Mouse (Mus musculus) layer of hippocampus, adult 9-11 months (tissue): Measurements from ENCODE around the gene Cnot3.
"Not testable (repeated sequence)": the region's sequence is repeated elsewhere in the genome, so short reads cannot be mapped to it uniquely, and the experiment has no call there.

ENCODE experiments used
- DNase-seq: peaks from one replicate; pipeline ENCODE4 v3.0.0; 2022

The Cnot3 gene

GRCm38 (mm10) chr7:3644672-3645487 lies at the start of gene Cnot3:
Gene Cnot3, plus strand, starts transcription at chr7:3645268.
- DNase-seq = peak; percentile 100

GRCm38 (mm10) chr7:3597755-3598154 lies 47.3 kb upstream of the Cnot3 start:
- not testable (repeated sequence) for DNase-seq

- DNase-seq = peak; percentile 65
These were observed 43.9 kb upstream of the Cnot3 start for GRCm38 (mm10) chr7:3601119-3601518.

GRCm38 (mm10) chr7:3606798-3607197 lies 38.3 kb upstream of the Cnot3 start:
- no peak for DNase-seq

- DNase-seq = no peak
These were observed 37.7 kb upstream of the Cnot3 start for GRCm38 (mm10) chr7:3607391-3607790.

GRCm38 (mm10) chr7:3608668-3609067 lies 36.4 kb upstream of the Cnot3 start:
- DNase-seq = no peak

- DNase-seq = no peak
These were observed 36.0 kb upstream of the Cnot3 start for GRCm38 (mm10) chr7:3609082-3609481.

GRCm38 (mm10) chr7:3610437-3610836 lies 34.6 kb upstream of the Cnot3 start:
- DNase-seq = no peak

DNA sequence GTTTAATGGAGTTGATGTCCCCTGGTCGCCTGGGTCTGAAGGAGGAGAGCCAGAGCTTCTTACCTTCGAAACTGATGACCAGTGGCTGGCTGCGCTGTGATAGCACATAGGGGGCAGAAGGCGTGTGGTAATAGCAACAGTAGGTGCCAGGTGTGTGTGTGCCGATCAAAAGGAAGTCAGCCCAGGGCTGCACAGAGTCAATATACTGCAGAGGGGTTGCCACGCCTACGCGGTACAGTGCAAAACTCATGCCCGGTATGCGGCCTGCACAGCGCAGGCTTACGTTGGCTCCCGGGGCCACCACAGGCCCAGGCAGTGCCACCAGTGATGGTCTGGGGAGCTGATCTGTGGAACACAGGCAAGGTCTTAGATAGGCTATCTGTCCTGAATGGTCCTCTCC lies 34.1 kb upstream of the Cnot3 start:
- DNase-seq = no peak

GRCm38 (mm10) chr7:3614021-3614420 lies 31.0 kb upstream of the Cnot3 start:
- DNase-seq = no peak

- no peak for DNase-seq
These were observed 29.0 kb upstream of the Cnot3 start, which contains the start of gene Oscar for GRCm38 (mm10) chr7:3616057-3616388. Gene Oscar, minus strand, starts transcription at chr7:3616157.

DNA sequence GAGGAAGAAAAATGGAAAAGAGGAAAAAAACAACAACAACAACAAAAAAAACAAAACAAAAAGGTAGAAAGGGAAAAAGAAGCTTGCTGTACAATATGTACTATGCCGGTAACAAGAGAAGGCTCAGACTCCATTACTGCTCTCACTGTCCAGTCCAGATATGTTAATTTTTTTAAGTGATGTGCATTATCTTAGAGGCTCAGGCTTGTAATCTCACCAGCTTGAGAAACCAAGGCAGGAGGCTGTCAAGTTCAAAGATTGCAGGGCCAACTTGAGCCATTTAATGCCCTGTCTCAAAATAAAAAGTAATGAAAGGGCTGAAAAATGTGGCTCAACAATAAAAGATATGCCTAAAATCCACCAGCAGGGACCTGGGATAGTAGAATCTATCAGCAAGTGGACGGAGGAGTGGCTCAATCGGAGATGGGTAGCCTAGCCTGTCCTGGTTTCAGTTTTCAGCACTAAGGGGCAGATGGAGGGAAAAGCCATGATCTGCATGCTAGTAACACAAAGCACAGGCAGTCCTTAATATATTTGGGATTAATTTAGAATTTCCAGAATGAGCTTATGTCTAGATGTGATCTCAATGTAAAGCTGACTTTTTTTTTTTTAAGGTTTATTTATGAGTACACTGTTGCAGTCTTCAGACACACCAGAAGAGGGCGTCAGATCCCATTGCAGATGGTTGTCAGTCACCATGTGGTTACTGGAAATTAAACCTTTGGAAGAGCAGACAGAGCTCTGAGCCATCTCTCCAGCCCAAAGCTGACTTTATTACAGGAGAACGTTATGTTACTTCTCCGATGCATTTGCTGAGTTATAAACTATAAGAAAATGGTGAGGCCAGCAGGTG lies 28.5 kb upstream of the Cnot3 start:
- no peak for DNase-seq

- DNase-seq = peak; percentile 92
These were observed 27.6 kb upstream of the Cnot3 start, which contains the start of gene Ndufa3 for GRCm38 (mm10) chr7:3617242-3617995. Gene Ndufa3, plus strand, starts transcription at chr7:3617373.

GRCm38 (mm10) chr7:3629030-3629429 lies 16.0 kb upstream of the Cnot3 start:
- no peak for DNase-seq

GRCm38 (mm10) chr7:3629543-3630477 lies 15.3 kb upstream of the Cnot3 start, which contains the start of the genes Tfpt and Prpf31:
Gene Tfpt, minus strand, starts transcription at chr7:3629929.
Gene Prpf31, plus strand, starts transcription at chr7:3629985.
- DNase-seq = peak; percentile 94

- DNase-seq = no peak
These were observed 14.6 kb upstream of the Cnot3 start for GRCm38 (mm10) chr7:3630478-3630815.

DNA sequence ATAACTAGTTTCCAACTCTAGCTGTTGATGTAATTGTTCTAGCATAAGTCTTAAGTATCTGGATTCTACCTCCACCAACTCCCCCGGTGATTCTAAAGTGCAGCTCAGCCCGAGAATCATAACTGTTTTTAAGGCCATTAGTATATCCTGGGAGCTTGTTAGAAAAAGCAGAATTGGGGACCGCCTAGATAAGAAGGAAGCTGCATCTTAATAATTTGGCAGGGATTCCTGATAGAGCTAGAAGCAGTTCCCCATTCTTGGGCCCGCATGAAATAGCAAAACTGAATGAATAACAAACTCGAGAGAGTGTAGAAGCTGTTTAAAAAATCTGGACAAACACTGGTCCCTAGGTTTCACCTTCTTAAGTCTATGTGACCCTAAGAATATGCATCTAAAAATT lies 1.7 kb upstream of the Cnot3 start:
- no peak for DNase-seq

DNA sequence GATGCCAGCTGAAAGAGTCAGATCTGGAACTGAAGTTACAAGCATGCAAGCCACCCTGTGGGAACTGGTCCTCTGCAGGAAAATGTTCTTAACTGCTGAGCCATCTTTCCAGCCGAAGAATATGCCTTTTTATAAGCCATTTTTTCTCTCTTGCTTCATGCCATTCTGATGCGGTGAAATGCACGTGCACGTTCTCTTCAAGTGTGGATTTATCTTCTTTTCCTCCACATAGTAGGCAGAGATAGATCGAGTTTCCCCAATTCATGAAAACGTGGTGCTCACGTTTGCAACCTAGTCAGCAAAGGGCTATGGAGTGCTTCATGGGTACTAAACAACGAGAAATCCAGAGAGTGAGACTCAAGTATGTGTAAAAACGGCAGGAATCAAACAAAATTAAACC lies 1.2 kb upstream of the Cnot3 start:
- no peak for DNase-seq

DNA sequence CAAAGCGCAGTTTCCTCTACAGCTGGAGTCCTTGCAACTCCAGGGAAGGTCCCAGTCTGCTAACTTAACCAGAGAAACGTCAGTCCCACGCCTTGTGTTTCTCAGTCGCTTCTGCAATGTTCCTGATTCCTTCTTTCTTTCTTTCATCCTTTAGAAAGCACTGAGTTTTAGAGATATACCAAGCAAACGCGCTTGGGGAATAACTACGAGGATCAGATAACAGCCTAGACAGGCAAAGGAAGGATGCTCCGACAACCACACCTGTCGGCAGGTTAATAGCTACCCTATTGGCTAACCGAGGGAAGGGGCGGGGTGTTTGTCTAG lies 758 bp upstream of the Cnot3 start:
- DNase-seq = no peak

DNA sequence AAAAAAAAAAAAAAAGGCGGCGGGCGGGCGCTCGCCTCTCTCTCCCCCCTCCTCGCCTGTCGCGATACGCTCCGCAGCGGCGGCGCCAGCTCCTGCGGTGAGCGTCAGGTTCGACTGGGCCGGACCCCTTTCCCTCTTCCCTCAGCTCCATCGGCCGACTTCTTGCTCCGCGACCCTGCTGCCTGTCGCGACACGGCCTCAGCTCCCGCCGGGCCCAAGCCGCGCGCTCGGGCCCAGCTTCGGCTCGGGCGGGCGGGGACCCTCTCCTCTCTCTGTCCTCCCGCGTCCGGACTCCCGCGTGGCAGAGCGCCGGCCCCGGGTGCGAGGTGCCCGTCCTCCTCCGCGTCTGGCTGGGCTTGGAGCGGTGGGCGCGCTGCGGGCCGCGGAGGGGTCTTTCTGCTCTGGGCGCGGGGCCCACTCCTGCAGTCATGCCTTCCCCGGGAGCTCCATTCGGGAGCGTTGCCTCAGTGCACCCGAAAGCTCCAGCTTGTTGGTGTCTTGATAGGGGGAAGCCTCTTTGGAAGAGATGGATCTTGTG lies 489 bp downstream of the Cnot3 start:
- no peak for DNase-seq

DNA sequence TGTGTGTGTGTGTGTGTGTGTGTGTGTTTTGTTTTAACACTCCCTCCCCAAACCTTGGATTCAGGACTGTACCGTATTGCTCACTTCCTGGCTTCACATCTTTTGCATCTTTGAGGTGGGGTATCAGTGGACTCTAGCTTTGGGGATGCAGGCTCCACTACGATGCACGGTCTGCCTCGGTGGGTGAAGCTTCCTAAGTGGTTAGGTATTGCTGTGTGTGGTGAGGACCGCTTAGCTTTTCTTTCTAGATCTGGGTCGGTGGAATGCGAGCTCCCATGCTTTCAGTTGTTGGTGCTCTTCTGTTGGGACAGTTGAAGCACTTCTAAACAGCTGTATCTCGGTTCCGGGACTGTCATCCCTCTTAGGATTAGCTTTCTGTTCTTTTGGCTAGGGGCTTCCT lies 1.1 kb downstream of the Cnot3 start:
- DNase-seq = no peak

DNA sequence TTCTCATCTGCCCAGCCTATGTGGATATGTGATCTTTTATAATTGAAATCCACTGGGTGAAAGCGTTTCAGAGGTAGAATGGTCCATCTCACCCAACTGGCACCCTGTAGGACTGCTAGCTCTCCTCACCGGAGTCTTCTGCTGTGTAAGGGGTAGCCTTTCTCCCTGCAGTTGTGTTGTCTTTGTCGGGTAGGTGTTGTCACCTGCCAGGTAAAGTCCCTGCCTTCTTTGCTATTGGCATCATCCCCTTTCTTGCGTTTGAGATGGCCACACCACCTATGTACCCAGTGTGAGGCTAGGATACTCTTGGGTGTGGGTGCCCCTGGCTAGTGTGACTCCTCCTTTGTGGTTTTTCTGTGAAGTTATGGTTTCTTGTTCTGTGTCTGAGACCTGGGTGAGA lies 1.6 kb downstream of the Cnot3 start:
- no peak for DNase-seq
